Mouse (Mus musculus) liver, embryonic 11.5 days (tissue): ENCODE data around the gene Olfr556. TPM values are rescaled to one million over a fixed set of nuclear protein-coding genes. Genes with fewer than 3 reads are reported as not detected.
"Not testable (repeated sequence)": the region's sequence is repeated elsewhere in the genome, so short reads cannot be mapped to it uniquely, and the experiment has no call there.

Experiments used
- ATAC-seq: fragments of 200-750 bp; cut with Nextera tagmentation; replicated peaks from 2 replicates; pipeline ENCODE4 v1.8.0; 2017; ENCODE audit warnings: moderate number of reproducible peaks, mild to moderate bottlenecking, moderate TSS enrichment, moderate library complexity; ENCODE audit not compliant: low FRiP score
- DNase-seq: peaks from one replicate; pipeline ENCODE4 v3.0.0-alpha.2; 2017; ENCODE audit warnings: low spot score
- H3K27ac ChIP-seq: fragments of 300-500 bp; sonication (generic); 2 replicates; pipeline ENCODE4 v1.5.1; 2014; ENCODE audit warnings: mild to moderate bottlenecking, low read depth, low read length, control low read depth
- H3K27me3 ChIP-seq: fragments of 300-500 bp; sonication (generic); replicated peaks from 2 replicates; pipeline ENCODE4 v1.6.1; 2014; ENCODE audit warnings: low read length, mixed read lengths; ENCODE audit not compliant: control insufficient read depth, insufficient read depth
- H3K36me3 ChIP-seq: fragments of 300-500 bp; sonication (generic); 2 replicates; pipeline ENCODE4 v1.6.1; 2014; ENCODE audit warnings: mild to moderate bottlenecking, low read length, moderate library complexity, mixed read lengths; ENCODE audit not compliant: control insufficient read depth, insufficient read depth
- H3K4me1 ChIP-seq: fragments of 300-500 bp; sonication (generic); replicated peaks from 2 replicates; pipeline ENCODE4 v1.6.1; 2014; ENCODE audit warnings: low read length, mixed read lengths; ENCODE audit not compliant: control insufficient read depth, insufficient read depth
- H3K4me2 ChIP-seq: fragments of 300-500 bp; sonication (generic); 2 replicates; pipeline ENCODE4 v1.6.1; 2014; ENCODE audit warnings: mild to moderate bottlenecking, control low read depth, moderate library complexity
- H3K4me3 ChIP-seq: fragments of 300-500 bp; sonication (generic); 2 replicates; pipeline ENCODE4 v1.5.1; 2014; ENCODE audit warnings: low read depth, low read length, control low read depth
- H3K9ac ChIP-seq: fragments of 300-500 bp; sonication (generic); 2 replicates; pipeline ENCODE4 v1.6.1; 2014; ENCODE audit warnings: low read depth, low read length, control low read depth
- H3K9me3 ChIP-seq: fragments of 300-500 bp; sonication (generic); 2 replicates; pipeline ENCODE4 v1.6.1; 2016; ENCODE audit warnings: low read length, inconsistent platforms, mixed read lengths; ENCODE audit not compliant: control insufficient read depth
- WGBS: fragments of 180-500 bp; shearing (Covaris S2); extraction: QIAGEN DNeasy Blood & Tissue Kit; methylation state at CpG from one replicate; pipeline ENCODE4 v1.1.7; 2014; 5-methylcytosine and 5-hydroxymethylcytosine counted together
- polyA plus RNA-seq: library from polyadenylated mRNA; unstranded; fragments of >200 nt; fragmentation: Nextera tagmentation; extraction: Ambion mirVana; gene quantifications from 2 replicates; pipeline ENCODE4 v1.2.1, GENCODE M21; 2014

Olfr556 gene
- polyA plus RNA-seq = not detected in 2 replicates

DNA sequence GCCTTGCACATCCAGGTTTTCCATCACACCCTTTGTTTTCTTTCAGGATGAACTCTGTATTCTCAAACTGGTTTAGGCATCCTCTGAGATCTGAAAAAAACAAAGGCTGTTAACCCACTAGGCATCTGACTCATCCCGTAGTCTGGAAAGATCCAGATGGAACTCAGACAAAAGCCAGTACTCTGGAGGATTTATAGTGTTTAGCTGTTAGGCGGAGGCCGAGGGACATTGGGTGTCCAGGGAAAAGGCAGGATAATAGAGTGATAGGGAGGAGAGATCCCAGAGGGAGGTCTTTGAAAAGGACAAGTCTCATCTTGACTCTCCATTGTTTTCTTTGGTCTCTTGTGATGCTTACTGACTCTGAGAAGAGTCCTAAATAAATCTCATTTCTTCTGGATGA is at the start of gene Olfr556:
Gene Olfr556, plus strand, starts transcription at position 301 of the 400 bp plus-strand sequence.
- no peaks in the 10 kb centered on the region for H3K36me3 ChIP-seq
- H3K27me3 ChIP-seq = no peaks in the 10 kb centered on the region
- 72% methylated on average over 3 of the region's 3 CpGs for WGBS
- H3K4me3 ChIP-seq = no peak within 1 kb of the TSS
- H3K9ac ChIP-seq = no peak within 1 kb of the TSS
- H3K4me1 ChIP-seq = no peaks in the 10 kb centered on the region
- DNase-seq (no peak), ATAC-seq (no peak)
- H3K4me2 ChIP-seq = no peak within 1 kb of the TSS
- no peak within 1 kb of the TSS for H3K27ac ChIP-seq
- no peaks in the 10 kb centered on the region for H3K9me3 ChIP-seq

DNA sequence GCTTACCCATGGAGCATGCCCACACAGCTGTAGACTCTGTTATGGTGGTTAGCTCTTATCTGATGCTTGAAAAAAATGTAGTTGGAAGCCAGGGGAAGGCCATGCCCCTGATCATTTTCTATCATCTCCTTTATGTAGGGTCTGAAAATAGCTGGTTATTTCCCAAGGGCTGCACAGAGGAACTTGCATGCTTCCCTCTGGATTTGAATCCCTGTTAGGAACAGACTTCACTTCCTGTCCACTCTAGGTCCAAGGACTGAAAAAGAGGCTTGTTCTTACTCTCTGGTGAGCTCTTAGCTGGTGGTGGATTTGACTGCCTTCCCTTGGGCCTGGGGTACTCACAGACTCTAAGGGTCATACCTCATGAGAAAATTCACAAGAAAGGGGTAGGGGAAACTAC is 46.6 kb upstream of the Olfr556 start, which contains the start of gene Olfr553:
Gene Olfr553, minus strand, starts transcription at position 101 of the 400 bp plus-strand sequence.
- Histone ChIP-seq H3K4me1 (no peaks in the 10 kb centered on the region), H3K36me3 (no peaks in the 10 kb centered on the region), H3K4me2 (no peak within 1 kb of the TSS), H3K9me3 (no peaks in the 10 kb centered on the region), H3K27me3 (no peaks in the 10 kb centered on the region), H3K4me3 (no peak within 1 kb of the TSS), H3K27ac (no peak within 1 kb of the TSS), H3K9ac (no peak within 1 kb of the TSS)
- ATAC-seq (no peak), DNase-seq (no peak)

DNA sequence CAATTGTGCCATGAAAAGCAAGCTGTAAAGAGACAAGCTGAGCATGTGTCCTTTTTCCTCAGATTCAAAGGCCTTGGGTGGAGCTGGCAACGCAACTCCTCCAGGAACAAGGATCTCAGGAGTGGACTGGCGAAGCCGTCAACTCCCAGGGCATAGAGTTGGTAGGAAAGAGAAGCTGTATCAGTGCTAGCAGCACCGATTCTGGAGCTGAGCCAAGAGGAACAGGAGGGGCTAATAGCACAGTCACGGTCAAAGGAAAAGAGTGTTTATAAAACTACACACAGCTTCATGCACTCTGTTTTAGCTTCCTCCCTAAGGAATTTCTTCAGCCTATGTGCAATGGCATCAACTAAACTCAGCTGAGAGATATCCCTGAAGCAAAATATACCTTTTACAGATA is 45.1 kb upstream of the Olfr556 start:
- DNase-seq (no peak), ATAC-seq (no peak)
- 69% methylated on average over 5 of the region's 5 CpGs for WGBS
- H3K9ac ChIP-seq = no peak overlapping the region
- H3K4me1 ChIP-seq = no peaks in the 10 kb centered on the region
- no peak overlapping the region for H3K4me2 ChIP-seq
- no peaks in the 10 kb centered on the region for H3K27me3 ChIP-seq
- no peaks in the 10 kb centered on the region for H3K36me3 ChIP-seq
- H3K27ac ChIP-seq = no peak overlapping the region
- no peaks in the 10 kb centered on the region for H3K9me3 ChIP-seq
- H3K4me3 ChIP-seq = no peak overlapping the region

DNA sequence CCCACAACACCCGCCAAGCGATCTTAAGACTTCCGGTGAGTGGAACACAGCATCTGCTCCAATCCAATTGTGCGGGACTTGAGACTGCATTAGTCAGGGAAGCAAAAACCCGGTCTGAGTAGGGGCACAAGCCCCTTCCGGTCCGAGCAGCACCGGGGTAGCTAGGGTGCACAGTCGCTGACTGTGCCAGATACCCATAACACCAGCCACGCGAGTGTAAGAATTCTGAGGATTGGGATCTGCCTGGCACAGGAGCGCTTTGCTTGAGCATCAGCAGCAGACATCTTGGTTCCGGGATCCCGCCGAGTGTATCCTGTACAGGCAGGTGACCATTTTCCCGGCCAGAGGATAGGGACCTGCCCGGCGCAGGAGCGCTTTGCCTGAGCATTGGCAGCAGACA is 44.3 kb upstream of the Olfr556 start:
- H3K4me1 ChIP-seq, H3K9me3 ChIP-seq, H3K4me3 ChIP-seq, H3K9ac ChIP-seq, H3K27ac ChIP-seq, H3K27me3 ChIP-seq, DNase-seq, ATAC-seq, H3K4me2 ChIP-seq, H3K36me3 ChIP-seq: not testable (repeated sequence)
- 72% methylated on average over 18 of the region's 19 CpGs for whole genome bisulfite sequencing

DNA sequence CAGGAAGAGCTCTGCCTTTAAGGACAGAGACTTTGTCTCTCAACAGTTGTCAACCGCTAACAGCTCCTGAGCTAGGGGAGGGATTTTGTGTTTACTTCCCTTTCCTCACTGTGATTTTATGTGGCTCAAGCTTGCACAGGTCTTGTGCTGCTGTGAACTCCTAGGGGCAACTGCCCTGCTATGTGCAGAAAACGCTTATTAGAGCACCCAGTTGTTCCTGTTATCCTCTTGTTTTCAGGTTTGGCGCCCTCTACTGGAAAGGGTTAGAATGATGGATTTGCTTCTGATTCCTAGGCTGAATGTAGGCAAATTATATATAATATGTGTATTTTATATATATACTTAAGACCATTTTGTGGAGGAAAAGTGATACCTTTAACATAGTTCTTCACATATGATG is 28.0 kb upstream of the Olfr556 start:
- ATAC-seq (no peak), DNase-seq (no peak)
- Histone ChIP-seq H3K9ac (no peak overlapping the region), H3K4me3 (no peak overlapping the region), H3K4me2 (no peak overlapping the region), H3K27me3 (no peaks in the 10 kb centered on the region), H3K9me3 (no peaks in the 10 kb centered on the region), H3K4me1 (no peaks in the 10 kb centered on the region), H3K27ac (no peak overlapping the region), H3K36me3 (no peaks in the 10 kb centered on the region)
- WGBS = 32% methylated on average over 3 of the region's 3 CpGs

DNA sequence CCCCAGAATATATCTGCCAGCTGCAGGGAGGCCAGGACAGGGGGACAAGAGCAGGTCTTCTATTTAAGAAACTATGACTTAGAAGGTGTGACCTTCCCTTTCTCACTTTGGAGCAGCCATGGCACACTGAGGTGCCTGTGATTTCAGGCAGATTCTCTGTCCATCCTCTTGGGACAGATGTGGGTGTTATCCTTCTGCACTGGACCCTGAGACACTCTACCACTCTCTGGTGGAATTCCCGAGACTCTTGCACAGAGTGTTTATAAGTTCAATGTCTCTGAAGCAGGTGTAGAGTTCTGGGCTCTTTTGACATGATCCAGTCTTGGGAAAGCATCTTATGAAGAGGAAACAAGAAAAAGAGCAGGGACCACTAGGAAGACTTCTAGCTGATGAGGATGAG is 26.6 kb upstream of the Olfr556 start, which contains the start of gene Olfr554:
Gene Olfr554, plus strand, starts transcription at position 301 of the 400 bp plus-strand sequence.
- DNase-seq (no peak), ATAC-seq (no peak)
- Histone ChIP-seq H3K4me3 (no peak within 1 kb of the TSS), H3K27me3 (no peaks in the 10 kb centered on the region), H3K27ac (no peak within 1 kb of the TSS), H3K4me1 (no peaks in the 10 kb centered on the region), H3K4me2 (no peak within 1 kb of the TSS), H3K36me3 (no peaks in the 10 kb centered on the region), H3K9ac (no peak within 1 kb of the TSS), H3K9me3 (no peaks in the 10 kb centered on the region)
- WGBS = 66% methylated on average over 1 of the region's 1 CpGs

DNA sequence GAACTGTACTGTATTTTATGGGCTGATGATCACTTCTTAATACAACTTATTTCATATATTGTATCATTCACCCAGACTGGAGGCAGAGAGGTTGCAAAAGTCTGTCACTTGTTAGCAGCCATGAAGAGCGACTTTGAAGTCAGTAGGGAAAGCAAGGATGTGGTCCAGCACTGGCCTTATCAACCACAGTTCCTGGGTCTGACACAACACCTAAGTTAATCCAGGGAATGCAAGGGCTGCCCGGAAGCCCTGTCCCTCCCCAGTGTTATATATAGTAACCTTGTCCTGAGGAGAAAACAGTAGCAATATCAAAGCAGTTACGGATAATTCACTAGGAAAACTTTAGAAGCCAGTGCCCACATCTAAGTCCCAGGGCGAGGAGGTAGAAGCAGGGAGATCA is 19.8 kb upstream of the Olfr556 start:
- DNase-seq, H3K27me3 ChIP-seq, H3K9me3 ChIP-seq, H3K36me3 ChIP-seq, H3K4me2 ChIP-seq, H3K4me3 ChIP-seq, ATAC-seq, H3K9ac ChIP-seq, H3K27ac ChIP-seq, H3K4me1 ChIP-seq: not testable (repeated sequence)
- 77% methylated on average over 3 of the region's 4 CpGs for WGBS

DNA sequence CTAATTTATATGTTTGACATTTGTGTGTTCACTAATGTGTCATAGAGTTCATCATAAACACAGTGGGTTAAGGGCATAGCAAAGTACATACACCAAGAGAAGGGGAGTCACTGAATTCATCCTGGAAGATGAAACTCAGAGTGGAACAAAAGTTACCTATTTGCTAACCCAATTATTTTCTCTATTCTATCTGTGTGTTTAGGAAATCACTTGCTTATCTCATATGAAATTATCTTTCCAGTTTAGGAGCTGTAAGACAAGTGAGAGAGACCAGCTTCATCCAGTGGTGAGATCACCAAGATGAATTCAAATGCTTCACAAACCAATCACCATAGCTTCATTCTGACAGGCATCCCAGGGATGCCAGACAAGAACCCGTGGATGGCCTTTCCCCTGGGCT is 6.2 kb upstream of the Olfr556 start, which contains the start of gene Olfr555:
Gene Olfr555, plus strand, starts transcription at position 301 of the 400 bp plus-strand sequence.
- Histone ChIP-seq H3K4me1 (no peaks in the 10 kb centered on the region), H3K4me2 (no peak within 1 kb of the TSS), H3K9me3 (no peaks in the 10 kb centered on the region), H3K36me3 (no peaks in the 10 kb centered on the region), H3K27me3 (no peaks in the 10 kb centered on the region), H3K27ac (no peak within 1 kb of the TSS), H3K9ac (no peak within 1 kb of the TSS), H3K4me3 (no peak within 1 kb of the TSS)
- 52% methylated on average over 1 of the region's 1 CpGs for WGBS
- DNase-seq (no peak), ATAC-seq (no peak)

DNA sequence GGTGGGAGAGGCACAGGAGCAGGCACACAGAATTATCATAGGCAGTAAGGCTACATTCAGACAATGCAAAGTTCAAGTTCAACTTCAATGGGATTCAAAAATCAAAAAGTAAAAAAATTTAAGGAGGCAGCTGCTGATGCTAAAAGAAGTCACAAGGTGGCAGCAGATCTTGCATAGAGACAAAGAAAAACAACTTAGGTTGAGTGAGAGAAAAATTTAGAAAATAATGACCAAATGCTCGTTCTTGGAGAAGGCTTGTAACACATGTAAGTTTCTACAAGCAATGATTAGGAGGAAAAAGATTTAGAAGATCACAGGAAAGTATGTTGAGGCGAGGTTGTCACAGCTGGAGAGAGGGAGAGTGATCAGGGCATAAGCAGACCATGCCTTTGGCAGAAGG is 679 bp downstream of the Olfr556 start:
- Histone ChIP-seq H3K4me3 (no peak overlapping the region), H3K4me1 (no peaks in the 10 kb centered on the region), H3K36me3 (no peaks in the 10 kb centered on the region), H3K27me3 (no peaks in the 10 kb centered on the region), H3K9me3 (no peaks in the 10 kb centered on the region), H3K4me2 (no peak overlapping the region), H3K27ac (no peak overlapping the region), H3K9ac (no peak overlapping the region)
- DNase-seq (no peak), ATAC-seq (no peak)
- 22% methylated on average over 2 of the region's 2 CpGs for WGBS
